Mouse (Mus musculus) fibroblast of lung, adult 2 months (primary cell): ENCODE data around the gene Spon1.

Source experiments
- DNase-seq: peaks from one replicate; pipeline ENCODE4 v3.0.0-alpha.2; 2011; ENCODE audit warnings: low read depth

Spon1 gene

DNA sequence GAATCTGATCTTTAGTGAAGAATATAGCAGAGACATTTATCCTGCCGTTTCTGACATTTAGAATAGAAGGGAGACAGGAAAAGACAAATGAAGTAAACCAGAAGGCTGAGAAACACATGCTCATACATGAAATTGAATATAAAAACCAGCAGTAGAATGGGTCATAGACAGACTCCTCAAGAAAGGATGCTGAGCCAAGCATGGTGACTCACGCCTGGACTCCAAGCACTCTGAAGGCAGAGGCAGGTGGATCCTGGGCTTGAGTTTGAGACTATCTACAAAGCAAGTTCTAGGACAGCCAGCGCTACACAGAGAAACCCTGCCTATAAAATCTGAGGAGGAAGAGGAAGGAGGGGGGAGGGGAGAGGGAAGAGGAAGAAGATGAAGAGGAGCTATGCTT is 324.4 kb downstream of the Spon1 start:
- no peak for DNase-seq

- no peak for DNase-seq
Observed at GRCm38 (mm10) chr7:114090892-114091545, 325.2 kb downstream of the Spon1 start.
